Mouse (Mus musculus): ENCODE measurements around the gene Sema4a. TPM values are rescaled to one million over a fixed set of nuclear protein-coding genes. Genes with fewer than 3 reads are reported as not detected.
A peak's percentile ranks its signal among the peaks of the same experiment; 100 is the strongest.

Sema4a gene
- polyA plus RNA-seq, 1 experiment from 2014 or later: 19.0 TPM

GRCm38 (mm10) chr3:88470943-88471479 is 10.0 kb upstream of the Sema4a start:
- H3K27ac ChIP-seq (ENCODE audit: low read depth, low read length): no peak overlapping the region
- H3K27me3 ChIP-seq (replicated peaks; ENCODE audit: control insufficient read depth, insufficient read depth, low read length): no peaks in the 10 kb centered on the region
- WGBS: 59% methylated on average over 10 of the region's 10 CpGs
- H3K9ac ChIP-seq (ENCODE audit: low read depth, low read length): no peak overlapping the region
- no peaks in the 10 kb centered on the region for H3K9me3 ChIP-seq (ENCODE audit: control insufficient read depth, low read length)
- no peak overlapping the region for H3K4me2 ChIP-seq
- H3K4me3 ChIP-seq (ENCODE audit: low read depth, low read length): no peak overlapping the region
- ATAC-seq (replicated peaks; ENCODE audit: low FRiP score) (no peak), DNase-seq (ENCODE audit: low spot score) (no peak)
- no peaks in the 10 kb centered on the region for H3K36me3 ChIP-seq (ENCODE audit: control insufficient read depth, insufficient read depth, low read length)
- H3K4me1 ChIP-seq (replicated peaks; ENCODE audit: control insufficient read depth, insufficient read depth, low read length): no peaks in the 10 kb centered on the region; the same call in 1 of the 2 replicates

- no peaks in the 10 kb centered on the region for H3K27me3 ChIP-seq (replicated peaks; ENCODE audit: control insufficient read depth, insufficient read depth, low read length)
- H3K9me3 ChIP-seq (ENCODE audit: control insufficient read depth, low read length): no peaks in the 10 kb centered on the region
- no peak overlapping the region for H3K4me2 ChIP-seq
- 79% methylated on average over 2 of the region's 2 CpGs for WGBS
- no peak for DNase-seq (ENCODE audit: low spot score)
- no peak overlapping the region for H3K4me3 ChIP-seq (ENCODE audit: low read depth, low read length)
- H3K27ac ChIP-seq (ENCODE audit: low read depth, low read length): no peak overlapping the region
- no peak for ATAC-seq (replicated peaks; ENCODE audit: low FRiP score)
- H3K36me3 ChIP-seq (ENCODE audit: control insufficient read depth, insufficient read depth, low read length): no peaks in the 10 kb centered on the region
- H3K4me1 ChIP-seq (replicated peaks; ENCODE audit: control insufficient read depth, insufficient read depth, low read length): no peaks in the 10 kb centered on the region; the same call in 1 of the 2 replicates
- no peak overlapping the region for H3K9ac ChIP-seq (ENCODE audit: low read depth, low read length)
Measured at GRCm38 (mm10) chr3:88469466-88469865, 8.5 kb upstream of the Sema4a start.

- Histone ChIP-seq H3K4me3 (ENCODE audit: low read depth, low read length) (no peak overlapping the region), H3K4me2 (no peak overlapping the region), H3K36me3 (ENCODE audit: control insufficient read depth, insufficient read depth, low read length) (no peaks in the 10 kb centered on the region), H3K9me3 (ENCODE audit: control insufficient read depth, low read length) (no peaks in the 10 kb centered on the region), H3K27ac (ENCODE audit: low read depth, low read length) (no peak overlapping the region), H3K9ac (ENCODE audit: low read depth, low read length) (no peak overlapping the region), H3K27me3 (replicated peaks; ENCODE audit: control insufficient read depth, insufficient read depth, low read length) (no peaks in the 10 kb centered on the region; the same call in 1 of the 2 replicates), H3K4me1 (replicated peaks; ENCODE audit: control insufficient read depth, insufficient read depth, low read length) (no peaks in the 10 kb centered on the region; the same call in 1 of the 2 replicates)
- DNase-seq (ENCODE audit: low spot score): peak; percentile 81
- WGBS: 31% methylated on average over 16 of the region's 16 CpGs
- ATAC-seq (replicated peaks; ENCODE audit: low FRiP score): peak; percentile 79
Measured at GRCm38 (mm10) chr3:88467116-88467824, 6.3 kb upstream of the Sema4a start.

- no peak overlapping the region for H3K27ac ChIP-seq (ENCODE audit: low read depth, low read length)
- H3K9me3 ChIP-seq (ENCODE audit: control insufficient read depth, low read length): no peaks in the 10 kb centered on the region
- DNase-seq (ENCODE audit: low spot score): no peak
- H3K36me3 ChIP-seq (ENCODE audit: control insufficient read depth, insufficient read depth, low read length): no peaks in the 10 kb centered on the region
- H3K9ac ChIP-seq (ENCODE audit: low read depth, low read length): no peak overlapping the region
- ATAC-seq (replicated peaks; ENCODE audit: low FRiP score): no peak
- H3K27me3 ChIP-seq (replicated peaks; ENCODE audit: control insufficient read depth, insufficient read depth, low read length): peaks cover 15% of the 10 kb centered on the region
- H3K4me3 ChIP-seq (ENCODE audit: low read depth, low read length): no peak overlapping the region
- H3K4me2 ChIP-seq: no peak overlapping the region
- no peaks in the 10 kb centered on the region for H3K4me1 ChIP-seq (replicated peaks; ENCODE audit: control insufficient read depth, insufficient read depth, low read length)
- WGBS: 73% methylated on average over 2 of the region's 2 CpGs
Measured at GRCm38 (mm10) chr3:88465127-88465526, 4.1 kb upstream of the Sema4a start.

GRCm38 (mm10) chr3:88464425-88464824 is 3.4 kb upstream of the Sema4a start:
- Histone ChIP-seq H3K4me3 (ENCODE audit: low read depth, low read length) (no peak overlapping the region), H3K9ac (ENCODE audit: low read depth, low read length) (no peak overlapping the region), H3K36me3 (ENCODE audit: control insufficient read depth, insufficient read depth, low read length) (no peaks in the 10 kb centered on the region), H3K4me2 (no peak overlapping the region), H3K27ac (ENCODE audit: low read depth, low read length) (no peak overlapping the region), H3K4me1 (replicated peaks; ENCODE audit: control insufficient read depth, insufficient read depth, low read length) (no peaks in the 10 kb centered on the region), H3K9me3 (ENCODE audit: control insufficient read depth, low read length) (no peaks in the 10 kb centered on the region), H3K27me3 (replicated peaks; ENCODE audit: control insufficient read depth, insufficient read depth, low read length) (peaks cover 18% of the 10 kb centered on the region)
- DNase-seq (ENCODE audit: low spot score) (no peak), ATAC-seq (replicated peaks; ENCODE audit: low FRiP score) (no peak)
- WGBS: 34% methylated on average over 3 of the region's 3 CpGs

- no peaks in the 10 kb centered on the region for H3K9me3 ChIP-seq (ENCODE audit: control insufficient read depth, low read length)
- no peak overlapping the region for H3K9ac ChIP-seq (ENCODE audit: low read depth, low read length)
- no peaks in the 10 kb centered on the region for H3K36me3 ChIP-seq (ENCODE audit: control insufficient read depth, insufficient read depth, low read length)
- H3K4me2 ChIP-seq: no peak overlapping the region
- H3K27ac ChIP-seq (ENCODE audit: low read depth, low read length): no peak overlapping the region
- H3K4me1 ChIP-seq (replicated peaks; ENCODE audit: control insufficient read depth, insufficient read depth, low read length): peaks cover 6% of the 10 kb centered on the region
- 44% methylated on average over 5 of the region's 5 CpGs for WGBS
- ATAC-seq (replicated peaks; ENCODE audit: low FRiP score) (no peak), DNase-seq (ENCODE audit: low spot score) (no peak)
- H3K27me3 ChIP-seq (replicated peaks; ENCODE audit: control insufficient read depth, insufficient read depth, low read length): peaks cover 38% of the 10 kb centered on the region
- no peak overlapping the region for H3K4me3 ChIP-seq (ENCODE audit: low read depth, low read length)
Measured at GRCm38 (mm10) chr3:88460029-88460428, 953 bp downstream of the Sema4a start.

GRCm38 (mm10) chr3:88458778-88459219 is 2.2 kb downstream of the Sema4a start:
- H3K9me3 ChIP-seq (ENCODE audit: control insufficient read depth, low read length): no peaks in the 10 kb centered on the region
- no peak overlapping the region for H3K9ac ChIP-seq (ENCODE audit: low read depth, low read length)
- no peaks in the 10 kb centered on the region for H3K36me3 ChIP-seq (ENCODE audit: control insufficient read depth, insufficient read depth, low read length)
- WGBS: 8% methylated on average over 14 of the region's 14 CpGs
- peaks cover 12% of the 10 kb centered on the region for H3K4me1 ChIP-seq (replicated peaks; ENCODE audit: control insufficient read depth, insufficient read depth, low read length)
- H3K4me2 ChIP-seq: peak overlapping the region; percentile 20; the same call in 1 of the 2 replicates
- no peak for ATAC-seq (replicated peaks; ENCODE audit: low FRiP score)
- no peak overlapping the region for H3K27ac ChIP-seq (ENCODE audit: low read depth, low read length)
- H3K27me3 ChIP-seq (replicated peaks; ENCODE audit: control insufficient read depth, insufficient read depth, low read length): peaks cover 38% of the 10 kb centered on the region
- H3K4me3 ChIP-seq (ENCODE audit: low read depth, low read length): no peak overlapping the region
- DNase-seq (ENCODE audit: low spot score): no peak

- Histone ChIP-seq H3K27ac (ENCODE audit: low read depth, low read length) (peak overlapping the region; percentile 46; the same call in 1 of the 2 replicates), H3K4me1 (replicated peaks; ENCODE audit: control insufficient read depth, insufficient read depth, low read length) (peaks cover 14% of the 10 kb centered on the region), H3K9ac (ENCODE audit: low read depth, low read length) (no peak overlapping the region), H3K36me3 (ENCODE audit: control insufficient read depth, insufficient read depth, low read length) (no peaks in the 10 kb centered on the region), H3K9me3 (ENCODE audit: control insufficient read depth, low read length) (no peaks in the 10 kb centered on the region), H3K4me3 (ENCODE audit: low read depth, low read length) (no peak overlapping the region), H3K4me2 (no peak overlapping the region), H3K27me3 (replicated peaks; ENCODE audit: control insufficient read depth, insufficient read depth, low read length) (peaks cover 42% of the 10 kb centered on the region)
- DNase-seq (ENCODE audit: low spot score) (no peak), ATAC-seq (replicated peaks; ENCODE audit: low FRiP score) (0 out of 2 replicates have a peak, but pooled peaks have one; percentile 5)
- WGBS: 57% methylated on average over 7 of the region's 7 CpGs
Measured at GRCm38 (mm10) chr3:88456746-88457532, 4.0 kb downstream of the Sema4a start.
